Mouse (Mus musculus) stomach, embryonic 14.5 days (tissue): Measurements from ENCODE around the gene Ddb1. TPM values are rescaled to one million over a fixed set of nuclear protein-coding genes. Genes with fewer than 3 reads are reported as not detected.
A peak's percentile ranks its signal among the peaks of the same experiment; 100 is the strongest.
"Not testable (repeated sequence)": the region's sequence is repeated elsewhere in the genome, so short reads cannot be mapped to it uniquely, and the experiment has no call there.

Source experiments
- ATAC-seq: fragments of 200-750 bp; cut with Nextera tagmentation; 2 replicates; pipeline ENCODE4 v1.8.0; 2017; ENCODE audit warnings: low read depth, moderate TSS enrichment; ENCODE audit not compliant: insufficient number of reproducible peaks, insufficient read depth, low FRiP score
- H3K27ac ChIP-seq: fragments of 300-500 bp; sonication (generic); 2 replicates; pipeline ENCODE4 v1.5.1; 2014; ENCODE audit warnings: mild to moderate bottlenecking, low read length, moderate library complexity, mixed read lengths
- H3K27me3 ChIP-seq: fragments of 300-500 bp; sonication (generic); 2 replicates; pipeline ENCODE4 v1.6.1; 2014; ENCODE audit warnings: low read length, control low read depth, mixed read lengths; ENCODE audit not compliant: control insufficient read depth, insufficient read depth
- H3K36me3 ChIP-seq: fragments of 300-500 bp; sonication (generic); 2 replicates; pipeline ENCODE4 v1.6.1; 2014; ENCODE audit warnings: mild to moderate bottlenecking, control low read depth, low read length, moderate library complexity, mixed read lengths; ENCODE audit not compliant: control insufficient read depth, insufficient read depth
- H3K4me1 ChIP-seq: fragments of 300-500 bp; sonication (generic); 2 replicates; pipeline ENCODE4 v1.6.1; 2014; ENCODE audit warnings: low read length, control low read depth, mixed read lengths; ENCODE audit not compliant: control insufficient read depth, insufficient read depth
- H3K4me2 ChIP-seq: fragments of 300-500 bp; sonication (generic); replicated peaks from 2 replicates; pipeline ENCODE4 v1.6.1; 2014; ENCODE audit warnings: low read depth, low read length, control low read depth
- H3K4me3 ChIP-seq: fragments of 300-500 bp; sonication (generic); 2 replicates; pipeline ENCODE4 v1.5.1; 2014; ENCODE audit warnings: low read depth, low read length, control low read depth
- H3K9ac ChIP-seq: fragments of 300-500 bp; sonication (generic); replicated peaks from 2 replicates; pipeline ENCODE4 v1.6.1; 2014; ENCODE audit warnings: low read depth, mild to moderate bottlenecking, control low read depth, low read length, moderate library complexity, mixed read lengths
- H3K9me3 ChIP-seq: fragments of 300-500 bp; sonication (generic); 2 replicates; pipeline ENCODE4 v1.6.1; 2016; ENCODE audit warnings: low read depth, low read length, control low read depth; ENCODE audit not compliant: control insufficient read depth
- WGBS: fragments of 180-500 bp; shearing (Covaris S2); extraction: QIAGEN DNeasy Blood & Tissue Kit; methylation state at CpG from one replicate; pipeline ENCODE4 v1.1.7; 2014; 5-methylcytosine and 5-hydroxymethylcytosine counted together
- polyA plus RNA-seq: library from polyadenylated mRNA; unstranded; fragments of >200 nt; fragmentation: Nextera tagmentation; extraction: Ambion mirVana; gene quantifications from 2 replicates; pipeline ENCODE4 v1.2.1, GENCODE M21; 2014

The Ddb1 gene
- 303 and 313 TPM in 2 replicates for polyA plus RNA-seq

DNA sequence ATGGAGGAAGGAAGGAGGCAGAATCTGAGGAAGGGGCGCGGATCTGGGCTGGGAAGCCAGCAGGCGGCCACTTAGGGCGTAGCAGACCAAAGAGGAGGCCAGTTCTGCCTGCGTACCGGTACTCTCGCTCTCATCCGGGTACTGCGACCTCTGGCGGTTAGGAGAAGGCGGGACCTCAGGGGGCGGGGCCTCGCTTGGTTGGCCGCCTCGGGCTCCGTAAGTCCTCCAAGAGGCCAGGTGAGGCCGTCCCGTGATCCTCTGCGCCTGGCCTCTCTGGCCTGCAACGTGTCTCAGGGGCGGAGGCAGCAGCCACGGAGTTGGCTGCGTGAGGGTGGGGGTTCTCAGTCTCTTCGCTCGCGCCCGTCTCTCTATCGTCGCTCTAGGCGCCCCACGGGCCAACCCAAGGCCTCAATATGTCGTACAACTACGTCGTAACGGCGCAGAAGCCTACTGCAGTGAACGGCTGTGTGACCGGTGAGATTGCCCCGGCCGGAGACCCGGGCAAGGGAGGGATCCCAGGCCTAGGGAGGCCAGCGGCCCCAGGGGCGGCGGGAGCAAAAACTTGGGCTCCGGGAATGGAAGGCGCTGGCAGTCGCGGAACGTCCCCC lies at the start of gene Ddb1, which contains the start of gene Tkfc:
Gene Ddb1, plus strand, starts transcription at position 35 of the 608 bp plus-strand sequence.
Gene Tkfc, minus strand, starts transcription at position 362 of the 608 bp plus-strand sequence.
- peak within 1 kb of the TSS; percentile 98 for H3K4me3 ChIP-seq
- H3K36me3 ChIP-seq, result peaks cover 31% of the 10 kb centered on the region
- peak within 1 kb of the TSS; percentile 93 for H3K27ac ChIP-seq
- peak within 1 kb of the TSS; percentile 85 for H3K4me2 ChIP-seq
- H3K9me3 ChIP-seq, result no peaks in the 10 kb centered on the region
- peak within 1 kb of the TSS; percentile 94 for H3K9ac ChIP-seq
- under 1% methylated on average over 49 of the region's 49 CpGs for WGBS
- peaks cover 27% of the 10 kb centered on the region for H3K4me1 ChIP-seq
- ATAC-seq, result peak; percentile 97
- H3K27me3 ChIP-seq, result no peaks in the 10 kb centered on the region

DNA sequence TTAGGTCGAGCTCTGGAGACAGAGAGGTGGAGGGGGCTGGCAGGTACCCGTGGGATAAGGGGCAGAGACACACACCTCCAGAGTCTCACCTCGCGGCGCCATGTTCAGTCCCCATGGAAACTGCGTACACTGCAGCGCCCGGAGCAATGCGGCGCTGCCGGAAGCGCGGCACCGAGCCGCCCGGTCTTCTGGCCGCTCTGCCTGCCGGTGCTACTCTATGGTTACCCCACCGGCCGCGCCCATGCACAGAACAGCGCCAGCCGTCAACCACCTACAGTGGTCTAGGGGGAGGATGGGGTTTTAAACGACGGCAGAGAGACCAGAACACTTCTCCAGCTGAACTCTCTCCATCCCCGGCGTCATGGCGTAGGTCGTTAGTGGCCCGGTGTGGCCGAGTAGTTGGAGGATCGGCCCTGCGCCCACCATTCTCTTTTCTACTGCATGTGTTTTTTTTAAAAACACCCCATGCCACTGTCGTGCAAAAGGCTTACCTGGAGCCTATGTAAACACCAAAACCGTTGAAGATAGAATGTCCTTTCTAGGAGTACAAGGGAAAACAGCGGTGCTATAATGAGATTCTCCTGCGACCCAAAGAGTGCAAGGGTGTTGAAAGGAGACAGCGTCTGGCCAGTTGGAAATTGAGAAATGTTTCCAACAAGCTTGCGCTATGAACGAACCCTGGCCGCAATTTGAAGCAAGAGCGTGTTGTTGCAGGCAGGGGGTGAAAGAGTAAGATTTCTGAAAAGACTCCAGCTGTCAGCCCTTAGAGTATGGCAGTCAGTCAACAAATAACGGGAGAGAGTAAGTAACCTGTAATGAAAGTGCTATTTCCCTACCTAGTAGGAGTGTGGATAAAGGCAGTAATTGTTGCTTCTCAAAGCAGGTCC lies 49.3 kb upstream of the Ddb1 start, which contains the start of gene Tmem216:
Gene Tmem216, minus strand, starts transcription at position 615 of the 887 bp plus-strand sequence.
- H3K36me3 ChIP-seq, result peaks cover 10% of the 10 kb centered on the region; the same call in 1 of the 2 replicates
- no peaks in the 10 kb centered on the region for H3K9me3 ChIP-seq
- peak within 1 kb of the TSS; percentile 16; the same call in 1 of the 2 replicates for H3K27ac ChIP-seq
- peak; percentile 97 for ATAC-seq
- H3K4me1 ChIP-seq, result peaks cover 13% of the 10 kb centered on the region; the same call in 1 of the 2 replicates
- peak within 1 kb of the TSS; percentile 76 for H3K4me2 ChIP-seq
- under 1% methylated on average over 43 of the region's 43 CpGs for WGBS
- peak within 1 kb of the TSS; percentile 55 for H3K4me3 ChIP-seq
- no peaks in the 10 kb centered on the region for H3K27me3 ChIP-seq
- peak within 1 kb of the TSS; percentile 50 for H3K9ac ChIP-seq

DNA sequence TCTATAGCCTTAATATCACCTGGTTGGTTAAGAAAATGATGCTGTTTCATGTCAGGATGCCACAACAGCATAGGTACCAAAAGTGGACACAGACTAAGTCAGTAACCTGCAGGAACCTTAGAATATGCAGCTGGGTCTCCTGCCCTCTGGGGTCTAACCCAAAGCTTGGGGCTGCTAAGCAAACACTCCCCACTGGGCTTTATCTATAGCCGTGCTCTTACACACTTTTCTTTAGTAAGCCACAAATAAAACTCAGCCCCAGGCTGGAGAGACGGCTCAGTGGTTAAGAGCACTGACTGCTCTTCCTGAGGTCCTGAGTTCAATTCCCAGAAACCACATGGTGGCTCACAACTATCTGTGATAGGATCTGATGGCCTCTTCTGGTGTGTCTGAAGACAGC lies 48.1 kb upstream of the Ddb1 start:
- ATAC-seq, result no peak

GRCm38 (mm10) chr19:10557430-10557829 lies 47.7 kb upstream of the Ddb1 start:
- Histone ChIP-seq H3K36me3 (no peaks in the 10 kb centered on the region; the same call in 1 of the 2 replicates), H3K27ac (no peak overlapping the region), H3K4me1 (peaks cover 13% of the 10 kb centered on the region; the same call in 1 of the 2 replicates), H3K9me3 (no peaks in the 10 kb centered on the region), H3K9ac (no peak overlapping the region), H3K4me3 (no peak overlapping the region), H3K4me2 (no peak overlapping the region), H3K27me3 (no peaks in the 10 kb centered on the region)
- WGBS, result 73% methylated on average over 2 of the region's 2 CpGs
- ATAC-seq, result no peak

More for the DNA sequence above, 48.1 kb upstream of the Ddb1 start:
- H3K9ac ChIP-seq, result no peak overlapping the region
- H3K27me3 ChIP-seq, result no peaks in the 10 kb centered on the region
- H3K4me3 ChIP-seq, result no peak overlapping the region
- H3K27ac ChIP-seq, result no peak overlapping the region
- no peaks in the 10 kb centered on the region for H3K9me3 ChIP-seq
- WGBS, result 63% methylated on average over 2 of the region's 2 CpGs
- H3K36me3 ChIP-seq, result no peaks in the 10 kb centered on the region; the same call in 1 of the 2 replicates
- no peak overlapping the region for H3K4me2 ChIP-seq
- peaks cover 13% of the 10 kb centered on the region; the same call in 1 of the 2 replicates for H3K4me1 ChIP-seq

GRCm38 (mm10) chr19:10557837-10558375 lies 47.2 kb upstream of the Ddb1 start:
- H3K4me3 ChIP-seq, H3K36me3 ChIP-seq, H3K4me2 ChIP-seq, H3K9ac ChIP-seq, H3K9me3 ChIP-seq, H3K27ac ChIP-seq, H3K27me3 ChIP-seq, ATAC-seq: not testable (repeated sequence)
- WGBS, result 75% methylated on average over 4 of the region's 4 CpGs
- peaks cover 13% of the 10 kb centered on the region; the same call in 1 of the 2 replicates for H3K4me1 ChIP-seq

DNA sequence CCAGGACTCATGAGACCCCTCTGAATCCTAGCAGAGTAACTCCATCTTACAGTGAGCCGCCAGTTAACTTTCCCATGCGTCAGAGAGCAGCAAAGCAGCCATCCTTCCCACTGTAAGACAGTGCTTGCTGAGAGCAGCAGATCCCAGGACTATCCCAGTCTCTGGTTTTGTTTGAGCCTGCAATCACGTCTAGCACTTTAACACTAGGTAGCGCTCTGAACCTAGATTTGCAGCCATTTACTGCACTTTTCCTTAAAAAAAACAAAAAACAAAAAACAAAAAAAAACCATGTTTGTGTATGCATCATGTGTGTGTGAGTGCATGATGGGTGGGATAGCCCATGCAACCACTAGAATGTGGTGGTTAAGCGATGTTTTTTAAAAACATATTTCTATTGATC lies 45.0 kb upstream of the Ddb1 start:
- WGBS, result 34% methylated on average over 5 of the region's 5 CpGs
- H3K4me3 ChIP-seq, result no peak overlapping the region
- no peak overlapping the region for H3K27ac ChIP-seq
- H3K36me3 ChIP-seq, result no peaks in the 10 kb centered on the region
- H3K4me1 ChIP-seq, result peaks cover 6% of the 10 kb centered on the region; the same call in 1 of the 2 replicates
- no peak overlapping the region for H3K9ac ChIP-seq
- ATAC-seq, result no peak
- no peak overlapping the region for H3K4me2 ChIP-seq
- no peaks in the 10 kb centered on the region for H3K27me3 ChIP-seq
- H3K9me3 ChIP-seq, result no peaks in the 10 kb centered on the region

GRCm38 (mm10) chr19:10561558-10562314 lies 43.4 kb upstream of the Ddb1 start:
- H3K4me2 ChIP-seq, result no peak overlapping the region
- no peak overlapping the region for H3K27ac ChIP-seq
- no peaks in the 10 kb centered on the region for H3K36me3 ChIP-seq
- H3K9ac ChIP-seq, result no peak overlapping the region
- ATAC-seq, result no peak
- 51% methylated on average over 6 of the region's 6 CpGs for WGBS
- no peak overlapping the region for H3K4me3 ChIP-seq
- H3K4me1 ChIP-seq, result no peaks in the 10 kb centered on the region
- H3K27me3 ChIP-seq, result no peaks in the 10 kb centered on the region
- H3K9me3 ChIP-seq, result no peaks in the 10 kb centered on the region
